ENCODE assay signal across 10 mouse cellular contexts in genomic region chr2:180600569-180601021, GRCm38 (mm10). TPM values are rescaled to one million over a fixed set of nuclear protein-coding genes. Genes with fewer than 3 reads are reported as not detected.
DNase-seq lines count a peak whose midpoint lies in the region; ATAC-seq lines count a peak whose summit lies in the region.
"Had no signal": no experiment of that assay in that cellular context is flagged by ENCODE, and none has a peak within 500 bp of the region (broad histone marks: within the 10 kb centered on the region; RNA-seq: fewer than 3 reads in every experiment).

No protein-coding gene starts in this region.

- ATAC-seq in forebrain, embryonic 12.5 days (ENCODE audit: low FRiP score) = no peak
- peak; percentile 54 for ATAC-seq in midbrain, embryonic 14.5 days (ENCODE audit: low FRiP score, low TSS enrichment)

- DNase-seq in left cerebral cortex, postnatal 14 days (ENCODE audit: low spot score in 2 of 2) = peak; percentile 46 to 69
- no peak for DNase-seq in left cerebral cortex, adult 18-20 months (ENCODE audit: low spot score in 2 of 2)
- peak; percentile 54 for DNase-seq in cerebellum, adult 8-10 months
- DNase-seq in midbrain, embryonic 14.5 days = peak; percentile 60
- DNase-seq in thymus, postnatal 4 days = no peak
- DNase-seq in gastrocnemius, adult 8-10 months (ENCODE audit: low spot score in 2 of 2) = no peak
- DNase-seq in spleen, postnatal 10 days (ENCODE audit: low spot score in 2 of 2) = no peak
- DNase-seq: thymus, adult 2 months had no signal

- peaks cover 27% of the 10 kb centered on the region for H3K4me1 ChIP-seq in forebrain, embryonic 12.5 days
- H3K4me1 ChIP-seq in midbrain, embryonic 14.5 days (ENCODE audit: control insufficient read depth, insufficient read depth, low read length) = peaks cover 19% of the 10 kb centered on the region; the same call in 1 of the 2 replicates

- H3K9me3 ChIP-seq in forebrain, embryonic 12.5 days = no peaks in the 10 kb centered on the region
- H3K9me3 ChIP-seq in midbrain, embryonic 14.5 days (ENCODE audit: control insufficient read depth, low read length) = no peaks in the 10 kb centered on the region

- H3K9ac ChIP-seq in forebrain, embryonic 12.5 days = no peak overlapping the region
- H3K9ac ChIP-seq in midbrain, embryonic 14.5 days (replicated peaks; ENCODE audit: low read length) = no peak overlapping the region

- H3K27ac ChIP-seq in forebrain, embryonic 12.5 days = peak overlapping the region; percentile 53; the same call in 1 of the 2 replicates
- 0 out of 2 replicates have a peak overlapping the region, but pooled peaks have one; percentile 13 for H3K27ac ChIP-seq in midbrain, embryonic 14.5 days (replicated peaks; ENCODE audit: low read depth, low read length)

- H3K4me3 ChIP-seq in forebrain, embryonic 12.5 days (replicated peaks) = no peak overlapping the region
- no peak overlapping the region for H3K4me3 ChIP-seq in midbrain, embryonic 14.5 days (replicated peaks; ENCODE audit: low read depth, low read length)
- H3K4me3 ChIP-seq: myocyte had no signal

- peaks cover 51% of the 10 kb centered on the region for H3K27me3 ChIP-seq in forebrain, embryonic 12.5 days
- no peaks in the 10 kb centered on the region for H3K27me3 ChIP-seq in midbrain, embryonic 14.5 days (ENCODE audit: control insufficient read depth, insufficient read depth, low read length)

- 10% methylated on average over 9 of the region's 9 CpGs for WGBS in forebrain, embryonic 12.5 days
- 3% methylated on average over 9 of the region's 9 CpGs for WGBS in midbrain, embryonic 14.5 days

- intact Hi-C loops in left cerebral cortex, postnatal 14 days (cut with DNase I) = no loop called here

- H3K4me2 ChIP-seq in forebrain, embryonic 12.5 days = no peak overlapping the region
- H3K4me2 ChIP-seq in midbrain, embryonic 14.5 days (ENCODE audit: low read length) = no peak overlapping the region

- peaks cover 2% of the 10 kb centered on the region for H3K36me3 ChIP-seq in forebrain, embryonic 12.5 days (replicated peaks)
- H3K36me3 ChIP-seq in midbrain, embryonic 14.5 days (ENCODE audit: control insufficient read depth, insufficient read depth, low read length) = peaks cover 3% of the 10 kb centered on the region; the same call in 1 of the 2 replicates

RNA-seq across cellular contexts. Expression of gene Col9a3, which starts 3.0 kb away (rescaled TPM):
- total RNA-seq in left cerebral cortex, postnatal 14 days (2021) = 10 to 100 TPM; 23.2 to 31.7 TPM
- 1 to 10 TPM; 3.5 to 4.4 TPM for total RNA-seq in left cerebral cortex, adult 18-20 months (2021)
- 25.7 and 28.6 TPM in 2 replicates for polyA plus RNA-seq in forebrain, embryonic 12.5 days (2016; fragmentation: Nextera tagmentation; extraction: Ambion mirVana)
- 26.6 and 27.7 TPM in 2 replicates for polyA plus RNA-seq in midbrain, embryonic 14.5 days (2014; fragmentation: Nextera tagmentation; extraction: Ambion mirVana)
- total RNA-seq in gastrocnemius, adult 8-10 months (2022) = under 1 TPM in 1 of 4 experiments, not detected in 3; 0.11 TPM

RNA-seq across cellular contexts. Expression of gene Ogfr, which starts 11.6 kb away (rescaled TPM):
- total RNA-seq in left cerebral cortex, postnatal 14 days (2021) = 10 to 100 TPM; 61.5 to 62.9 TPM
- 10 to 100 TPM; 31.2 to 33.7 TPM for total RNA-seq in left cerebral cortex, adult 18-20 months (2021)
- polyA plus RNA-seq in forebrain, embryonic 12.5 days (2016; fragmentation: Nextera tagmentation; extraction: Ambion mirVana) = 96.7 and 96.8 TPM in 2 replicates
- 97.7 and 105 TPM in 2 replicates for polyA plus RNA-seq in midbrain, embryonic 14.5 days (2014; fragmentation: Nextera tagmentation; extraction: Ambion mirVana)
- 10 to 100 TPM; 21.3 to 24.7 (median 22.3) TPM for total RNA-seq in gastrocnemius, adult 8-10 months (2022)

RNA-seq across cellular contexts. Expression of gene Mrgbp, which starts 19.5 kb away (rescaled TPM):
- 10 to 100 TPM; 15.9 to 20.9 TPM for total RNA-seq in left cerebral cortex, postnatal 14 days (2021)
- 10 to 100 TPM; 19.2 to 19.4 TPM for total RNA-seq in left cerebral cortex, adult 18-20 months (2021)
- 49.7 and 50.5 TPM in 2 replicates for polyA plus RNA-seq in forebrain, embryonic 12.5 days (2016; fragmentation: Nextera tagmentation; extraction: Ambion mirVana)
- 46.8 and 49.5 TPM in 2 replicates for polyA plus RNA-seq in midbrain, embryonic 14.5 days (2014; fragmentation: Nextera tagmentation; extraction: Ambion mirVana)
- total RNA-seq in gastrocnemius, adult 8-10 months (2022) = 1 to 10 TPM; 3.6 to 5.1 (median 4.7) TPM

RNA-seq across cellular contexts. Expression of gene Tcfl5, which starts 41.9 kb away (rescaled TPM):
- 1 to 10 TPM; 2.5 to 3.3 TPM for total RNA-seq in left cerebral cortex, postnatal 14 days (2021)
- under 1 TPM; 0.30 to 0.37 TPM for total RNA-seq in left cerebral cortex, adult 18-20 months (2021)
- 0.15 and 0.26 TPM in 2 replicates for polyA plus RNA-seq in forebrain, embryonic 12.5 days (2016; fragmentation: Nextera tagmentation; extraction: Ambion mirVana)
- 0.42 and 0.53 TPM in 2 replicates for polyA plus RNA-seq in midbrain, embryonic 14.5 days (2014; fragmentation: Nextera tagmentation; extraction: Ambion mirVana)
- not detected for total RNA-seq in gastrocnemius, adult 8-10 months (2022)
- polyA plus RNA-seq: myocyte had no signal

Comparison
In these comparisons a context has a peak if more than half of its experiments do, and no peak if none do; other contexts are left out.
1. DNase-seq: peak in left cerebral cortex, postnatal 14 days (2 of 2), cerebellum, adult 8-10 months (single experiment) and midbrain, embryonic 14.5 days (single experiment); none in left cerebral cortex, adult 18-20 months (0 of 2), thymus, postnatal 4 days (single experiment), gastrocnemius, adult 8-10 months (0 of 2) and spleen, postnatal 10 days (0 of 2).
2. RNA of gene Col9a3, which starts 3.0 kb away (total RNA-seq): 23.2 to 31.7 TPM in left cerebral cortex, postnatal 14 days; 3.5 to 4.4 TPM in left cerebral cortex, adult 18-20 months and 0.11 TPM in gastrocnemius, adult 8-10 months; every median in the first group is over 4 times any median in the second.